12 mouse cellular contexts compared by ENCODE assay signal in genomic region chr15:85615537-85616100, GRCm38 (mm10). TPM values are rescaled to one million over a fixed set of nuclear protein-coding genes. Genes with fewer than 3 reads are reported as not detected.
DNase-seq lines count a peak whose midpoint lies in the region; ATAC-seq and TF ChIP-seq lines count a peak whose summit lies in the region.
"Had no signal": no experiment of that assay in that cellular context is flagged by ENCODE, and none has a peak within 500 bp of the region (broad histone marks: within the 10 kb centered on the region; RNA-seq: fewer than 3 reads in every experiment).

No protein-coding gene starts in this region.

- TF ChIP-seq POLR2A in CH12.LX (IDR thresholded peaks at IDR 0.05; ENCODE audit: low read depth, low read length) = no peak

- peaks cover 39% of the 10 kb centered on the region for H3K4me1 ChIP-seq in forebrain, embryonic 16.5 days (replicated peaks; ENCODE audit: control insufficient read depth, insufficient read depth, low read length)
- 0 out of 2 replicates have a peak, but pooled peaks cover 2% of the 10 kb centered on the region for H3K4me1 ChIP-seq in forebrain, embryonic 11.5 days (replicated peaks; ENCODE audit: control insufficient read depth, insufficient read depth, low read length)
- H3K4me1 ChIP-seq in intestine, embryonic 15.5 days (replicated peaks) = peaks cover 20% of the 10 kb centered on the region
- H3K4me1 ChIP-seq in intestine, embryonic 16.5 days (ENCODE audit: control insufficient read depth, insufficient read depth, low read length) = peaks cover 22% of the 10 kb centered on the region
- H3K4me1 ChIP-seq in CH12.LX (ENCODE audit: control insufficient read depth in 1 of 2, insufficient read depth in 2 of 2) = peaks cover 5 to 12% of the 10 kb centered on the region in 2 experiments; a peak in 3 of 4 replicates
- H3K4me1 ChIP-seq in embryonic facial prominence, embryonic 14.5 days (ENCODE audit: control insufficient read depth, insufficient read depth, low read length) = peaks cover 20% of the 10 kb centered on the region

- no peak overlapping the region for H3K4me3 ChIP-seq in forebrain, embryonic 16.5 days (replicated peaks; ENCODE audit: low read length)
- H3K4me3 ChIP-seq in forebrain, embryonic 11.5 days (ENCODE audit: low read depth, low read length) = no peak overlapping the region
- H3K4me3 ChIP-seq in intestine, embryonic 15.5 days (replicated peaks) = no peak overlapping the region
- no peak overlapping the region for H3K4me3 ChIP-seq in intestine, embryonic 16.5 days (ENCODE audit: low read length)
- no peak overlapping the region for H3K4me3 ChIP-seq in CH12.LX (replicated peaks in 1 of 3; ENCODE audit: low read depth in 2 of 3, low read length in 2 of 3, poor library complexity in 1 of 3)
- no peak overlapping the region for H3K4me3 ChIP-seq in embryonic facial prominence, embryonic 14.5 days (ENCODE audit: low read depth, low read length)
- H3K4me3 ChIP-seq: forebrain, embryonic 15.5 days; liver, embryonic 15.5 days had no signal

- dilution Hi-C loops in CH12.LX (cut with MboI; ENCODE audit: extremely low pct_ligation_motif_present, extremely low pct_unique_long_range_greater_than_20kb, low sequenced_read_pairs) = no loop called here

- 34% methylated on average over 21 of the region's 21 CpGs for WGBS in forebrain, embryonic 16.5 days
- WGBS in forebrain, embryonic 11.5 days = 29% methylated on average over 21 of the region's 21 CpGs
- WGBS in intestine, embryonic 15.5 days = 35% methylated on average over 21 of the region's 21 CpGs
- 27% methylated on average over 21 of the region's 21 CpGs for WGBS in intestine, embryonic 16.5 days
- 23% methylated on average over 20 of the region's 21 CpGs for WGBS in embryonic facial prominence, embryonic 14.5 days

- 0 out of 2 replicates have a peak, but pooled peaks cover 2% of the 10 kb centered on the region for H3K9me3 ChIP-seq in forebrain, embryonic 16.5 days (ENCODE audit: control insufficient read depth, low read length)
- H3K9me3 ChIP-seq in forebrain, embryonic 11.5 days (ENCODE audit: control insufficient read depth, low read length) = peaks cover 2% of the 10 kb centered on the region; the same call in 1 of the 2 replicates
- H3K9me3 ChIP-seq in intestine, embryonic 15.5 days = no peaks in the 10 kb centered on the region
- no peaks in the 10 kb centered on the region for H3K9me3 ChIP-seq in intestine, embryonic 16.5 days (ENCODE audit: control insufficient read depth, low read length)
- peaks cover 13% of the 10 kb centered on the region for H3K9me3 ChIP-seq in CH12.LX (replicated peaks; ENCODE audit: low read length)
- H3K9me3 ChIP-seq in embryonic facial prominence, embryonic 14.5 days (ENCODE audit: control insufficient read depth, low read length) = 0 out of 2 replicates have a peak, but pooled peaks cover 4% of the 10 kb centered on the region
- H3K9me3 ChIP-seq: forebrain, embryonic 15.5 days; liver, embryonic 15.5 days had no signal

- H3K36me3 ChIP-seq in forebrain, embryonic 16.5 days (ENCODE audit: control insufficient read depth, insufficient read depth) = no peaks in the 10 kb centered on the region
- H3K36me3 ChIP-seq in forebrain, embryonic 11.5 days (ENCODE audit: control insufficient read depth, insufficient read depth, low read length) = no peaks in the 10 kb centered on the region
- no peaks in the 10 kb centered on the region for H3K36me3 ChIP-seq in intestine, embryonic 15.5 days
- no peaks in the 10 kb centered on the region for H3K36me3 ChIP-seq in intestine, embryonic 16.5 days (ENCODE audit: control insufficient read depth, insufficient read depth, low read length)
- no peaks in the 10 kb centered on the region for H3K36me3 ChIP-seq in CH12.LX (replicated peaks in 1 of 2; ENCODE audit: control insufficient read depth in 1 of 2, insufficient read depth in 1 of 2, low read length in 1 of 2)
- H3K36me3 ChIP-seq in embryonic facial prominence, embryonic 14.5 days (ENCODE audit: control insufficient read depth, insufficient read depth, low read length) = no peaks in the 10 kb centered on the region
- H3K36me3 ChIP-seq: forebrain, embryonic 15.5 days; liver, embryonic 15.5 days; midbrain, embryonic 10.5 days had no signal

- 0 out of 2 replicates have a peak overlapping the region, but pooled peaks have one; percentile 17 for H3K9ac ChIP-seq in forebrain, embryonic 16.5 days (replicated peaks; ENCODE audit: low read depth, low read length)
- H3K9ac ChIP-seq in forebrain, embryonic 11.5 days (ENCODE audit: low read length) = no peak overlapping the region
- H3K9ac ChIP-seq in intestine, embryonic 15.5 days = no peak overlapping the region
- H3K9ac ChIP-seq in intestine, embryonic 16.5 days (ENCODE audit: low read depth, low read length) = no peak overlapping the region
- H3K9ac ChIP-seq in CH12.LX (ENCODE audit: insufficient read depth, low read depth) = no peak overlapping the region
- H3K9ac ChIP-seq in embryonic facial prominence, embryonic 14.5 days (ENCODE audit: low read depth, low read length) = no peak overlapping the region; the same call in 1 of the 2 replicates
- H3K9ac ChIP-seq: forebrain, embryonic 15.5 days; liver, embryonic 15.5 days had no signal

- TF ChIP-seq EP300 in CH12.LX (IDR thresholded peaks at IDR 0.05; ENCODE audit: low read length) = no peak

- no peak for TF ChIP-seq CTCF in CH12.LX (conservative IDR thresholded peaks at IDR 0.05 in 1 of 2, IDR thresholded peaks at IDR 0.05 in 1 of 2; ENCODE audit: low read depth in 2 of 2, low read length in 2 of 2)

- no peak overlapping the region for H3K27ac ChIP-seq in forebrain, embryonic 16.5 days (ENCODE audit: low read length)
- no peak overlapping the region for H3K27ac ChIP-seq in forebrain, embryonic 11.5 days (ENCODE audit: low read depth, low read length)
- H3K27ac ChIP-seq in intestine, embryonic 15.5 days = no peak overlapping the region
- H3K27ac ChIP-seq in intestine, embryonic 16.5 days (ENCODE audit: low read length) = no peak overlapping the region
- no peak overlapping the region for H3K27ac ChIP-seq in CH12.LX (ENCODE audit: insufficient read depth, low read depth)
- H3K27ac ChIP-seq in embryonic facial prominence, embryonic 14.5 days (replicated peaks; ENCODE audit: low read depth, low read length) = no peak overlapping the region
- H3K27ac ChIP-seq: liver, embryonic 15.5 days; midbrain, embryonic 10.5 days had no signal

- in situ Hi-C loops in CH12.LX (cut with MboI; ENCODE audit: low pct_ligation_motif_present, low pct_unique_long_range_greater_than_20kb, low sequenced_read_pairs) = loop anchor here (25.0 kb wide), 1 partner anchor 397 kb away; no protein-coding TSS in a partner anchor

- H3K27me3 ChIP-seq in forebrain, embryonic 16.5 days (replicated peaks; ENCODE audit: control insufficient read depth, insufficient read depth, low read length) = no peaks in the 10 kb centered on the region
- H3K27me3 ChIP-seq in forebrain, embryonic 11.5 days (ENCODE audit: control insufficient read depth, insufficient read depth, low read length) = peaks cover 18% of the 10 kb centered on the region
- H3K27me3 ChIP-seq in intestine, embryonic 15.5 days (replicated peaks) = peaks cover 15% of the 10 kb centered on the region; the same call in 1 of the 2 replicates
- peaks cover 7% of the 10 kb centered on the region for H3K27me3 ChIP-seq in intestine, embryonic 16.5 days (replicated peaks; ENCODE audit: control insufficient read depth, insufficient read depth, low read length)
- H3K27me3 ChIP-seq in CH12.LX (replicated peaks) = peaks cover 46% of the 10 kb centered on the region
- peaks cover 16% of the 10 kb centered on the region; the same call in 1 of the 2 replicates for H3K27me3 ChIP-seq in embryonic facial prominence, embryonic 14.5 days (replicated peaks; ENCODE audit: control insufficient read depth, insufficient read depth, low read length)
- H3K27me3 ChIP-seq: Patski had no signal

- no peaks in the 10 kb centered on the region for H3K79me2 ChIP-seq in CH12.LX (replicated peaks; ENCODE audit: control insufficient read depth, extremely low read depth, insufficient read depth, poor library complexity, severe bottlenecking)

- TF ChIP-seq RAD21 in CH12.LX (IDR thresholded peaks at IDR 0.05; ENCODE audit: low read depth, low read length) = no peak

- no peak for DNase-seq in forebrain, embryonic 11.5 days (ENCODE audit: low spot score)
- no peak for DNase-seq in CH12.LX (ENCODE audit: extremely low read depth)
- no peak for DNase-seq in embryonic facial prominence, embryonic 14.5 days (ENCODE audit: low spot score)
- DNase-seq in thymus, postnatal 10 days (ENCODE audit: low spot score in 2 of 2) = no peak
- no peak for DNase-seq in frontal cortex, postnatal 10 days (ENCODE audit: low spot score in 2 of 2)

- no peak for ATAC-seq in forebrain, embryonic 16.5 days
- no peak for ATAC-seq in forebrain, embryonic 11.5 days (replicated peaks; ENCODE audit: low FRiP score)
- no peak for ATAC-seq in intestine, embryonic 15.5 days
- ATAC-seq in intestine, embryonic 16.5 days = no peak
- ATAC-seq in embryonic facial prominence, embryonic 14.5 days (ENCODE audit: low read depth) = no peak
- ATAC-seq: forebrain, embryonic 15.5 days; Patski had no signal

- H3K4me2 ChIP-seq in forebrain, embryonic 16.5 days (ENCODE audit: low read length) = no peak overlapping the region
- H3K4me2 ChIP-seq in forebrain, embryonic 11.5 days (ENCODE audit: low read depth, low read length, severe bottlenecking) = no peak overlapping the region
- peak overlapping the region; percentile 14; the same call in 1 of the 2 replicates for H3K4me2 ChIP-seq in intestine, embryonic 15.5 days (replicated peaks)
- no peak overlapping the region for H3K4me2 ChIP-seq in intestine, embryonic 16.5 days (ENCODE audit: low read depth, low read length)
- H3K4me2 ChIP-seq in CH12.LX (ENCODE audit: insufficient read depth, low read depth, poor library complexity, severe bottlenecking) = peak overlapping the region; percentile 33; the same call in 1 of the 2 replicates
- peak overlapping the region; percentile 29; the same call in 1 of the 2 replicates for H3K4me2 ChIP-seq in embryonic facial prominence, embryonic 14.5 days (ENCODE audit: low read depth, low read length)
- H3K4me2 ChIP-seq: forebrain, embryonic 15.5 days; liver, embryonic 15.5 days had no signal

TF ChIP-seq in CH12.LX, 34 proteins besides CTCF, POLR2A, EP300 and RAD21 (continues in another document):
- TF ChIP-seq ZMIZ1 (IDR thresholded peaks at IDR 0.05; ENCODE audit: low read depth, low read length) (no peak), PAX5 (IDR thresholded peaks at IDR 0.05; ENCODE audit: low read length) (no peak), KAT2A (IDR thresholded peaks at IDR 0.05; ENCODE audit: insufficient replicate concordance, low read length) (no peak)

RNA-seq across cellular contexts. Expression of gene Wnt7b, which starts 33.3 kb away (rescaled TPM):
- polyA plus RNA-seq in forebrain, embryonic 16.5 days (2015; fragmentation: Nextera tagmentation; extraction: Ambion mirVana) = 110 and 125 TPM in 2 replicates
- polyA plus RNA-seq in forebrain, embryonic 11.5 days (2014; fragmentation: Nextera tagmentation; extraction: Ambion mirVana) = 146 and 153 TPM in 2 replicates
- 1.5 and 1.7 TPM in 2 replicates for polyA plus RNA-seq in intestine, embryonic 15.5 days (2015; fragmentation: Nextera tagmentation; extraction: Ambion mirVana)
- 0.66 and 0.71 TPM in 2 replicates for polyA plus RNA-seq in intestine, embryonic 16.5 days (2015; fragmentation: Nextera tagmentation; extraction: Ambion mirVana)
- total RNA-seq in CH12.LX (2012; rRNA removed) (not detected in 2 replicates), CH12.LX (2014; rRNA removed) (not detected in 2 replicates)
- not detected in 2 replicates for polyA plus RNA-seq in CH12.LX (2012; ENCODE audit: insufficient read length, low read depth)
- polyA plus RNA-seq in embryonic facial prominence, embryonic 14.5 days (2014; fragmentation: Nextera tagmentation; extraction: Ambion mirVana) = 15.7 and 17.8 TPM in 2 replicates

Comparison
In these comparisons a context has a peak if more than half of its experiments do, and no peak if none do; other contexts are left out.
1. H3K4me2 ChIP-seq: peak in intestine, embryonic 15.5 days (single experiment), CH12.LX (single experiment) and embryonic facial prominence, embryonic 14.5 days (single experiment); none in forebrain, embryonic 16.5 days (single experiment), forebrain, embryonic 11.5 days (single experiment) and intestine, embryonic 16.5 days (single experiment).